29 mouse cellular contexts compared by ENCODE assay signal in the genomic region with DNA sequence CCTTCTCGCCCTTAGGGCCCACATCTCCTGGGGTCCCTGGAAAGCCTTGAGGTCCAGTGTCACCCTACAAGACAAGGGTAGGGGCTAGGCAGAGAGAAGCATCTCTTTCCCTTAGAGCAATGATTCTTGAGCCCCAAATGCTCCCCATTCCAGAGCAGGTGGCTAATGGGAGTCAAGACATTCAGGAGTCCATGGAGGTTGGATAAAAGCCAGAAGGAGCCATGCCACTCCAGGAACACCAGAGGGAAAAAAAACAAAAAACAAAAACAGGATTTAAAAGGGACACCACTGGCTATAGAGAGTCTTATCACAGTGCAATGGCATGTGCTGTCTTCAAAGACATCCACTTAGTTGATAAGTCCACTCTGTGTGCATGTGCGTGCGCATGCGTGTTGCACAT. TPM values are rescaled to one million over a fixed set of nuclear protein-coding genes. Genes with fewer than 3 reads are reported as not detected.
DNase-seq lines count a peak whose midpoint lies in the region; ATAC-seq and TF ChIP-seq lines count a peak whose summit lies in the region.
"Had no signal": no experiment of that assay in that cellular context is flagged by ENCODE, and none has a peak within 500 bp of the region (broad histone marks: within the 10 kb centered on the region; RNA-seq: fewer than 3 reads in every experiment).

No protein-coding gene starts in this region.

- peak; percentile 51 for DNase-seq in kidney, adult 9 months
- DNase-seq in kidney, adult 18-20 months = no peak
- DNase-seq in kidney, postnatal 0 days (ENCODE audit: low spot score) = no peak
- no peak for DNase-seq in cerebellum, adult 11-12 months
- DNase-seq: adrenal gland, postnatal 14 days; B cell, adult 2 months; cerebellum, adult 11 months; cerebellum, adult 8-10 months; cerebellum, postnatal 10 days; cerebellum, postnatal 36 days; embryo, embryonic 11 days; gastrocnemius, postnatal 25 days; heart, adult 18-20 months; heart, postnatal 10 days; heart, postnatal 36 days had no signal

- no peaks in the 10 kb centered on the region for H3K9me3 ChIP-seq in kidney, postnatal 0 days (replicated peaks; ENCODE audit: low read length)
- no peaks in the 10 kb centered on the region for H3K9me3 ChIP-seq in kidney, embryonic 14.5 days (ENCODE audit: control insufficient read depth, low read length)
- H3K9me3 ChIP-seq in intestine, embryonic 15.5 days = no peaks in the 10 kb centered on the region
- no peaks in the 10 kb centered on the region for H3K9me3 ChIP-seq in intestine, postnatal 0 days (ENCODE audit: control insufficient read depth)
- H3K9me3 ChIP-seq: embryonic facial prominence, embryonic 10.5 days; embryonic facial prominence, embryonic 13.5 days; forebrain, embryonic 12.5 days; forebrain, embryonic 15.5 days; G1E; heart, embryonic 12.5 days; heart, embryonic 15.5 days; hindbrain, embryonic 10.5 days; hindbrain, embryonic 13.5 days had no signal

- H3K4me1 ChIP-seq in kidney, postnatal 0 days (replicated peaks; ENCODE audit: insufficient read depth, low read length) = no peaks in the 10 kb centered on the region
- 0 out of 2 replicates have a peak, but pooled peaks cover 5% of the 10 kb centered on the region for H3K4me1 ChIP-seq in kidney, embryonic 14.5 days (ENCODE audit: control insufficient read depth, insufficient read depth, low read length)
- peaks cover 7% of the 10 kb centered on the region; the same call in 1 of the 2 replicates for H3K4me1 ChIP-seq in intestine, embryonic 15.5 days (replicated peaks)
- H3K4me1 ChIP-seq in intestine, postnatal 0 days (replicated peaks; ENCODE audit: control insufficient read depth, insufficient read depth, low read length) = no peaks in the 10 kb centered on the region
- H3K4me1 ChIP-seq: embryonic facial prominence, embryonic 10.5 days; embryonic facial prominence, embryonic 13.5 days; forebrain, embryonic 12.5 days; hindbrain, embryonic 13.5 days had no signal

- H3K9ac ChIP-seq in kidney, postnatal 0 days (ENCODE audit: low read depth, low read length) = no peak overlapping the region
- no peak overlapping the region for H3K9ac ChIP-seq in kidney, embryonic 14.5 days (ENCODE audit: low read depth, low read length)
- no peak overlapping the region for H3K9ac ChIP-seq in intestine, embryonic 15.5 days
- no peak overlapping the region for H3K9ac ChIP-seq in intestine, postnatal 0 days (ENCODE audit: low read depth, low read length)
- H3K9ac ChIP-seq: embryonic facial prominence, embryonic 13.5 days; forebrain, embryonic 12.5 days; forebrain, embryonic 15.5 days; heart, embryonic 12.5 days; heart, embryonic 15.5 days; hindbrain, embryonic 13.5 days had no signal

- 96% methylated on average over 4 of the region's 4 CpGs for WGBS in kidney, postnatal 0 days
- WGBS in kidney, embryonic 14.5 days = 94% methylated on average over 4 of the region's 4 CpGs
- 97% methylated on average over 4 of the region's 4 CpGs for WGBS in intestine, embryonic 15.5 days
- WGBS in intestine, postnatal 0 days = 89% methylated on average over 4 of the region's 4 CpGs

- no peak for ATAC-seq in kidney, postnatal 0 days (replicated peaks; ENCODE audit: low FRiP score, low read depth)
- ATAC-seq in kidney, embryonic 14.5 days (ENCODE audit: low FRiP score, low TSS enrichment) = no peak
- peak; percentile 21; the same call in 1 of the 2 replicates for ATAC-seq in intestine, embryonic 15.5 days
- ATAC-seq in intestine, postnatal 0 days = peak; percentile 33
- ATAC-seq: forebrain, embryonic 15.5 days; Patski had no signal

- H3K27me3 ChIP-seq in kidney, postnatal 0 days (ENCODE audit: insufficient read depth, low read length) = no peaks in the 10 kb centered on the region
- no peaks in the 10 kb centered on the region for H3K27me3 ChIP-seq in kidney, embryonic 14.5 days (ENCODE audit: control insufficient read depth, insufficient read depth, low read length)
- no peaks in the 10 kb centered on the region for H3K27me3 ChIP-seq in intestine, embryonic 15.5 days (replicated peaks)
- H3K27me3 ChIP-seq in intestine, postnatal 0 days (replicated peaks; ENCODE audit: control insufficient read depth, insufficient read depth, low read length) = no peaks in the 10 kb centered on the region
- H3K27me3 ChIP-seq: embryonic facial prominence, embryonic 13.5 days; forebrain, embryonic 12.5 days; forebrain, embryonic 15.5 days; heart, embryonic 12.5 days; heart, embryonic 15.5 days; hindbrain, embryonic 13.5 days; Patski had no signal

- H3K27ac ChIP-seq in kidney, postnatal 0 days = peak overlapping the region; percentile 60
- H3K27ac ChIP-seq in kidney, embryonic 14.5 days (ENCODE audit: low read depth, low read length) = no peak overlapping the region
- H3K27ac ChIP-seq in intestine, embryonic 15.5 days = no peak overlapping the region
- no peak overlapping the region for H3K27ac ChIP-seq in intestine, postnatal 0 days (ENCODE audit: low read depth, low read length)
- H3K27ac ChIP-seq: embryonic facial prominence, embryonic 10.5 days; embryonic facial prominence, embryonic 13.5 days; forebrain, embryonic 12.5 days; forebrain, embryonic 15.5 days; heart, embryonic 15.5 days; hindbrain, embryonic 10.5 days; hindbrain, embryonic 13.5 days had no signal

- H3K4me3 ChIP-seq in kidney, postnatal 0 days (replicated peaks; ENCODE audit: low read depth, low read length) = no peak overlapping the region
- no peak overlapping the region for H3K4me3 ChIP-seq in kidney, embryonic 14.5 days (ENCODE audit: low read length)
- no peak overlapping the region for H3K4me3 ChIP-seq in intestine, embryonic 15.5 days (replicated peaks)
- no peak overlapping the region for H3K4me3 ChIP-seq in intestine, postnatal 0 days (ENCODE audit: low read depth, low read length)
- H3K4me3 ChIP-seq: embryonic facial prominence, embryonic 10.5 days; embryonic facial prominence, embryonic 13.5 days; erythroblast, embryonic 14.5 days; forebrain, embryonic 12.5 days; forebrain, embryonic 15.5 days; heart, embryonic 12.5 days; heart, embryonic 15.5 days; hindbrain, embryonic 10.5 days; hindbrain, embryonic 13.5 days had no signal

- H3K36me3 ChIP-seq in kidney, postnatal 0 days (ENCODE audit: insufficient read depth, low read length) = peaks cover 42% of the 10 kb centered on the region
- peaks cover 56% of the 10 kb centered on the region for H3K36me3 ChIP-seq in kidney, embryonic 14.5 days (ENCODE audit: control insufficient read depth, insufficient read depth, low read length)
- H3K36me3 ChIP-seq in intestine, embryonic 15.5 days = no peaks in the 10 kb centered on the region
- H3K36me3 ChIP-seq in intestine, postnatal 0 days (ENCODE audit: control insufficient read depth, insufficient read depth) = no peaks in the 10 kb centered on the region
- H3K36me3 ChIP-seq: embryonic facial prominence, embryonic 13.5 days; forebrain, embryonic 15.5 days; heart, embryonic 15.5 days; hindbrain, embryonic 13.5 days had no signal

- no peak overlapping the region for H3K4me2 ChIP-seq in kidney, postnatal 0 days (ENCODE audit: low read length)
- H3K4me2 ChIP-seq in kidney, embryonic 14.5 days (replicated peaks; ENCODE audit: low read depth, low read length) = no peak overlapping the region
- no peak overlapping the region for H3K4me2 ChIP-seq in intestine, embryonic 15.5 days (replicated peaks)
- H3K4me2 ChIP-seq in intestine, postnatal 0 days (replicated peaks; ENCODE audit: low read depth) = no peak overlapping the region
- H3K4me2 ChIP-seq: embryonic facial prominence, embryonic 13.5 days; forebrain, embryonic 12.5 days; forebrain, embryonic 15.5 days; heart, embryonic 12.5 days; heart, embryonic 15.5 days; hindbrain, embryonic 13.5 days had no signal

- TF ChIP-seq CTCF in kidney, postnatal 0 days (IDR thresholded peaks at IDR 0.05; ENCODE audit: low read depth) = no peak
- no peak for TF ChIP-seq CTCF in intestine, postnatal 0 days (IDR thresholded peaks at IDR 0.05; ENCODE audit: low read depth)

RNA-seq across cellular contexts. Expression of gene Slc19a1, which starts 46.4 kb away (rescaled TPM):
- polyA plus RNA-seq in kidney, postnatal 0 days (2015; fragmentation: Nextera tagmentation; extraction: Ambion mirVana) = 48.0 and 51.5 TPM in 2 replicates
- 34.1 and 40.9 TPM in 2 replicates for polyA plus RNA-seq in kidney, embryonic 14.5 days (2014; fragmentation: Nextera tagmentation; extraction: Ambion mirVana)
- polyA plus RNA-seq in intestine, embryonic 15.5 days (2015; fragmentation: Nextera tagmentation; extraction: Ambion mirVana) = 43.1 and 50.9 TPM in 2 replicates
- polyA plus RNA-seq in intestine, postnatal 0 days (2015; fragmentation: Nextera tagmentation; extraction: Ambion mirVana) = 60.0 and 61.9 TPM in 2 replicates

Comparison
In these comparisons a context has a peak if more than half of its experiments do, and no peak if none do; other contexts are left out.
1. ATAC-seq: peak in intestine, embryonic 15.5 days (single experiment) and intestine, postnatal 0 days (single experiment); none in kidney, postnatal 0 days (single experiment) and kidney, embryonic 14.5 days (single experiment).